Mouse (Mus musculus) B cell, adult 2 months (primary cell): ENCODE measurements around the gene Zeb2.

ENCODE experiments used
- DNase-seq, 2 experiments: peaks; one replicate each; pipeline ENCODE4 v3.0.0; 2022

The Zeb2 gene

GRCm38 (mm10) chr2:45117087-45117561, at the start of gene Zeb2:
Zeb2 (minus strand) TSS chr2:45117395.
- peak; percentile 56 to 64 for DNase-seq

- DNase-seq: no peak
These were observed 41.6 kb upstream of the Zeb2 start for GRCm38 (mm10) chr2:45158785-45159184.

- no peak for DNase-seq
These were observed 41.2 kb upstream of the Zeb2 start for GRCm38 (mm10) chr2:45158351-45158782.

- no peak for DNase-seq
These were observed 36.1 kb upstream of the Zeb2 start for GRCm38 (mm10) chr2:45153315-45153714.

GRCm38 (mm10) chr2:45143162-45143561, 26.0 kb upstream of the Zeb2 start:
- DNase-seq: peak in 1 of 2 experiments; percentile 14

- no peak for DNase-seq
These were observed 21.7 kb upstream of the Zeb2 start for GRCm38 (mm10) chr2:45138906-45139305.

GRCm38 (mm10) chr2:45136783-45137182, 19.6 kb upstream of the Zeb2 start:
- DNase-seq: no peak

- DNase-seq: no peak
These were observed 16.0 kb upstream of the Zeb2 start for GRCm38 (mm10) chr2:45133225-45133624.

- no peak for DNase-seq
These were observed 13.4 kb upstream of the Zeb2 start for GRCm38 (mm10) chr2:45130461-45131156.

GRCm38 (mm10) chr2:45129556-45129955, 12.4 kb upstream of the Zeb2 start:
- no peak for DNase-seq

GRCm38 (mm10) chr2:45128696-45129095, 11.5 kb upstream of the Zeb2 start:
- DNase-seq: no peak

GRCm38 (mm10) chr2:45126401-45126800, 9.2 kb upstream of the Zeb2 start:
- no peak for DNase-seq

GRCm38 (mm10) chr2:45125181-45125580, 8.0 kb upstream of the Zeb2 start:
- DNase-seq: no peak

- DNase-seq: no peak
These were observed 6.3 kb upstream of the Zeb2 start for GRCm38 (mm10) chr2:45123490-45123889.

GRCm38 (mm10) chr2:45118121-45118520, 926 bp upstream of the Zeb2 start:
- DNase-seq: no peak

- no peak for DNase-seq
These were observed 397 bp upstream of the Zeb2 start for GRCm38 (mm10) chr2:45117592-45117991.

- peak; percentile 42 to 44 for DNase-seq
These were observed 617 bp downstream of the Zeb2 start for GRCm38 (mm10) chr2:45116531-45117024.

- peak; percentile 39 to 46 for DNase-seq
These were observed 1.3 kb downstream of the Zeb2 start for GRCm38 (mm10) chr2:45115720-45116495.

GRCm38 (mm10) chr2:45115211-45115610, 2.0 kb downstream of the Zeb2 start:
- no peak for DNase-seq

- no peak for DNase-seq
These were observed 2.6 kb downstream of the Zeb2 start for GRCm38 (mm10) chr2:45114596-45114995.

- no peak for DNase-seq
These were observed 3.3 kb downstream of the Zeb2 start for GRCm38 (mm10) chr2:45113912-45114311.

GRCm38 (mm10) chr2:45112891-45113683, 4.1 kb downstream of the Zeb2 start:
- peak; percentile 58 to 60 for DNase-seq
